In genomic region chr5:147071886-147072285, GRCm38 (mm10) we compare ENCODE assay signal across 25 mouse cellular contexts. TPM values are rescaled to one million over a fixed set of nuclear protein-coding genes. Genes with fewer than 3 reads are reported as not detected.
DNase-seq lines count a peak whose midpoint lies in the region; ATAC-seq and TF ChIP-seq lines count a peak whose summit lies in the region.
"Had no signal": no experiment of that assay in that cellular context is flagged by ENCODE, and none has a peak within 500 bp of the region (broad histone marks: within the 10 kb centered on the region; RNA-seq: fewer than 3 reads in every experiment).

No protein-coding gene starts in this region.

- no peak overlapping the region for H3K9ac ChIP-seq in kidney, embryonic 15.5 days
- H3K9ac ChIP-seq in liver, adult 2 months (ENCODE audit: low read depth, low read length), result no peak overlapping the region
- H3K9ac ChIP-seq: embryonic facial prominence, embryonic 15.5 days; hindbrain, embryonic 12.5 days had no signal

- POLR2A ChIA-PET in Patski (lab: Charles Lee), result no interaction called here

- H3K79me2 ChIP-seq in liver, adult 2 months (ENCODE audit: control insufficient read depth, insufficient read depth, low read length), result peaks cover 47% of the 10 kb centered on the region

- no peaks in the 10 kb centered on the region for H3K27me3 ChIP-seq in kidney, embryonic 15.5 days
- no peaks in the 10 kb centered on the region for H3K27me3 ChIP-seq in liver, adult 2 months (ENCODE audit: control insufficient read depth, insufficient read depth, low read length)
- no peaks in the 10 kb centered on the region for H3K27me3 ChIP-seq in Patski
- H3K27me3 ChIP-seq: embryonic facial prominence, embryonic 15.5 days had no signal

- no peak for TF ChIP-seq POLR2A in liver, adult 2 months (IDR thresholded peaks at IDR 0.05; ENCODE audit: extremely low read depth, insufficient read depth, low read length)

- DNase-seq in kidney, adult 8-10 months, result peak; percentile 51 to 68
- DNase-seq in liver, adult 2 months (ENCODE audit: extremely low read depth, low read depth, low spot score), result peak; percentile 92
- no peak for DNase-seq in liver
- DNase-seq in Patski (ENCODE audit: low read depth, low spot score), result peak; percentile 79
- DNase-seq in adrenal gland, postnatal 4 days (ENCODE audit: low spot score in 2 of 2), result no peak
- DNase-seq in lung, postnatal 36 days, result no peak
- DNase-seq: adrenal gland, adult 2 months; adrenal gland, postnatal 25 days; cerebellum, adult 11 months; cerebellum, adult 8-10 months; cerebellum, postnatal 14 days; embryo, embryonic 11 days; heart, adult 18-20 months; heart, postnatal 10 days; heart, postnatal 4 days had no signal

- no peak overlapping the region for H3K4me2 ChIP-seq in kidney, embryonic 15.5 days
- H3K4me2 ChIP-seq: embryonic facial prominence, embryonic 15.5 days; hindbrain, embryonic 12.5 days had no signal

- H3K36me3 ChIP-seq in kidney, embryonic 15.5 days, result no peaks in the 10 kb centered on the region
- no peaks in the 10 kb centered on the region for H3K36me3 ChIP-seq in liver, adult 2 months (ENCODE audit: control insufficient read depth, insufficient read depth, low read length)
- H3K36me3 ChIP-seq: embryonic facial prominence, embryonic 15.5 days; forebrain, embryonic 10.5 days; heart, embryonic 10.5 days; hindbrain, embryonic 12.5 days had no signal

- H3K27ac ChIP-seq in kidney, embryonic 15.5 days, result no peak overlapping the region
- H3K27ac ChIP-seq in liver, adult 2 months (replicated peaks; ENCODE audit: insufficient read depth, low read depth, low read length), result 0 out of 2 replicates have a peak overlapping the region, but pooled peaks have one; percentile 24
- H3K27ac ChIP-seq: embryonic facial prominence, embryonic 15.5 days; forebrain, embryonic 10.5 days; heart, embryonic 10.5 days; hindbrain, embryonic 12.5 days had no signal

- WGBS in kidney, embryonic 15.5 days, result 55% methylated on average over 4 of the region's 4 CpGs
- WGBS in liver, adult 2 months, result 13% methylated on average over 4 of the region's 4 CpGs

- no peak overlapping the region for H3K4me3 ChIP-seq in kidney, embryonic 15.5 days (replicated peaks)
- H3K4me3 ChIP-seq in liver, adult 2 months (ENCODE audit: insufficient read depth, low read depth, low read length), result no peak overlapping the region
- H3K4me3 ChIP-seq: embryonic facial prominence, embryonic 15.5 days; erythroblast, embryonic 14.5 days; forebrain, embryonic 10.5 days; heart, embryonic 10.5 days; hindbrain, embryonic 12.5 days had no signal

- in situ Hi-C loops in Patski (cut with MboI; ENCODE audit: low pct_unique_long_range_greater_than_20kb), result no loop called here

- CTCF ChIA-PET in Patski (lab: Charles Lee), result interaction anchor here (1.0 to 1.1 kb wide), 2 partner anchors 8 to 36 kb away, joined by 3 read pairs; no protein-coding TSS in a partner anchor

- TF ChIP-seq CTCF in liver, adult 2 months (IDR thresholded peaks at IDR 0.05; ENCODE audit: low read depth, low read length), result no peak
- TF ChIP-seq CTCF in Patski (IDR thresholded peaks at IDR 0.05), result no peak

- no peak for ATAC-seq in kidney, embryonic 15.5 days (replicated peaks; ENCODE audit: low FRiP score)
- ATAC-seq in Patski, result peak; percentile 24
- ATAC-seq: activated CD4-positive, CD25-positive, alpha-beta regulatory T cell, adult 4 months; forebrain, embryonic 14.5 days; hindbrain, embryonic 16.5 days had no signal

- peaks cover 37% of the 10 kb centered on the region for H3K4me1 ChIP-seq in kidney, embryonic 15.5 days
- peaks cover 48% of the 10 kb centered on the region for H3K4me1 ChIP-seq in liver, adult 2 months (ENCODE audit: control insufficient read depth, insufficient read depth, low read length)

- H3K9me3 ChIP-seq in kidney, embryonic 15.5 days (replicated peaks), result no peaks in the 10 kb centered on the region
- H3K9me3 ChIP-seq: embryonic facial prominence, embryonic 15.5 days; forebrain, embryonic 10.5 days; G1E; heart, embryonic 10.5 days; hindbrain, embryonic 12.5 days had no signal

RNA-seq across cellular contexts. Expression of gene Lnx2, which starts 4.5 kb away (rescaled TPM):
- 14.6 and 15.4 TPM in 2 replicates for polyA plus RNA-seq in kidney, embryonic 15.5 days (2015; fragmentation: Nextera tagmentation; extraction: Ambion mirVana)
- total RNA-seq in liver, adult 2 months (2014; rRNA removed), result 11.0 and 14.4 TPM in 2 replicates
- 19.7 and 24.1 TPM in 2 replicates for polyA plus RNA-seq in liver, adult 2 months (2012; rRNA removed)
- 15.4 TPM for polyA plus RNA-seq in Patski (2021)
- 10 to 100 TPM; 19.1 to 19.8 TPM for total RNA-seq in adrenal gland, postnatal 4 days (2021)

RNA-seq across cellular contexts. Expression of gene Polr1d, which starts 5.0 kb away (rescaled TPM):
- 139 and 154 TPM in 2 replicates for polyA plus RNA-seq in kidney, embryonic 15.5 days (2015; fragmentation: Nextera tagmentation; extraction: Ambion mirVana)
- total RNA-seq in liver, adult 2 months (2014; rRNA removed), result 48.5 and 52.1 TPM in 2 replicates
- 18.2 and 21.7 TPM in 2 replicates for polyA plus RNA-seq in liver, adult 2 months (2012; rRNA removed)
- polyA plus RNA-seq in Patski (2021), result 168 TPM
- 100 to 1,000 TPM; 131 to 133 TPM for total RNA-seq in adrenal gland, postnatal 4 days (2021)

Comparison
In these comparisons a context has a peak if more than half of its experiments do, and no peak if none do; other contexts are left out.
1. DNase-seq: peak in kidney, adult 8-10 months (2 of 2), liver, adult 2 months (single experiment) and Patski (single experiment); none in liver (single experiment), adrenal gland, postnatal 4 days (0 of 2) and lung, postnatal 36 days (single experiment).